Mouse (Mus musculus) urinary bladder, adult 2 months (tissue): Measurements from ENCODE around the gene Tmem63b. TPM values are rescaled to one million over a fixed set of nuclear protein-coding genes. Genes with fewer than 3 reads are reported as not detected.

Experiments used
- DNase-seq: peaks from one replicate; pipeline ENCODE4 v3.0.0; 2022; ENCODE audit warnings: low spot score
- polyA plus RNA-seq: library from polyadenylated mRNA; depleted of rRNA; stranded (reverse); fragments of >200 nt; gene quantifications from 2 replicates; pipeline ENCODE4 v1.2.3, GENCODE M21; 2012; rRNA removed

Tmem63b gene
- polyA plus RNA-seq: 73.6 and 76.5 TPM in 2 replicates

DNA sequence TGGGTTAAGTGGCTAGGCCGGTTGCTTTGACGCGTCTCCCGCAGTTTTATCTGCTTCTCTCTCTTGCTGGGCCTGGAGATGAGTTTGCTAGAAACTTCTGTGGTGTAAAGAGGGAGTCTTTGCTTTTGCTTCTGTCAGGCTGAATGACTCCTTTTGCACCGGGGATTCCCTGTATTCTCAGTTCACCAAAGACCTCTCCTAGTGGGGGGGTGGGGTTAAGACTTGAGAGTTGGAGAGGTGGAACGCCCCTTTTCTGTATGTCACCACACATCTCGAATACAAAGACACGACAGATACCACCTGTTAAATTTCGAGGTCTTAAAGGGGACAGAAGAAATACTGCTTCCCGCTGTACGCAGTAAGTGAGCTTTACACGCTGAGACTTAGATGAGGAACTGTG is at the start of gene Tmem63b:
Tmem63b (minus strand) TSS at position 190 of the 400 bp plus-strand sequence.
- no peak for DNase-seq

DNA sequence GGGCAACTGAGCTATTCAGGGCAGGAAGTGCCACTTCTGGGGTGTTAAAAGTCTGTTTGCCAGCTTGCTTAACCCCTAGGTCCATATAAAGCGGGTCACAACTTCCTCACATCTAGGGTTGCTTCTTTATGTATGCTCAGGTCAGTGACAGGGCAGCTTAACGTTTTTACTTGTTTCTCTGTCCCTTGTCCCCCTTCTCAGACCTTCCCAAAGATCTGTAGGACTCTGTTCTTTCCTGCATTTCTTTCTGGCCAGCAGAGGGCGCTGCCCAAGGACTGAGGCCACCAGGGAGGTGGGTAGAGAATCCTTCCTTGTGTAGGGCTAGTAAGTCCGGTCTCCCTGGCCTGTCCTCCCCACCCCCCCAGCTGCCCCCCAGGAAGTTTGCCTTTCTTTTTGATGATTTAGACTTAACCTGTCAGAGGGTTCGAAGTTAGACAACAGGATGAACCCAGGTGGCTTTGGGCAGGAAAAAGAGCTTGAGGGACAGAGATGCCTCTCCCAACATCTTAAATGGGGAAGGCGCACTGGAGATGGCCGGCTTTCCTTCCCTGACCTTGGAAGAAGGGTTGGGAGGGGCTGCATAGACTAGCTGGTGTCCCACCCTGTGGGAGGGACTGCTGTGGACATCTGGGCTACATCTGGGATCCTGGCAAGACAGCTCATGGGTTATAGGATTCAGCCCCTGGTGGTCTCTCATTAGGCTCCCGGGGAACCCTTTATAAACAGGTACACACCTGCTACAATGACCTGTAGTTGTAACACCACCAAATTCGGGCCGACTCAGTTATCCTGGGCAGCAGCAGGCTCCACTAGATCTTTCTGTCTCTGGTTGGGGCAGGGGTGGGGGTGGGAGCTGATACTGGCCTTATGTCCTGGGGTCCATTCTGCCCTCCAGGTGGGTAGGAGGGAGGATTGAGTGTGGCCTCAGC is 48.9 kb upstream of the Tmem63b start:
- DNase-seq: peak; percentile 66

DNA sequence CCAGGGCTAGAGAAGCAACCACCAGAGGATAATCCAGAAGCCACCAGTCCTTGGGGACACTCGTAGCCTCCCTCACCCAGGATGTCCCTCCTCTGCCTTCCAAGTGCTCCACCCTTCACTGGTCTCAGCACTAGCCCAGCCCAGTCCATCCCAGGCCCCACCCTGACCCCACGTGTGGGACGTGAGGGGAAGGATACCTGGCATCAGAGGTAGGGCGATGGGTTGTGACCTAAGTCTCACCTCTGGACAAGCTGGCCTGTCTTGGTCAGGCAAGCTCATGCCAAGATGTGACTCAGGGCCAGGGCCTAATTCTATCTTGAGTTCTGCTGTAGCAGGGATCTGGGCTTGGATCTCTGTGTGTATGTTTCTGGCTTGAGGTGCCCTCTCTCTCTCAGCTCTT is 48.2 kb upstream of the Tmem63b start:
- DNase-seq: no peak

DNA sequence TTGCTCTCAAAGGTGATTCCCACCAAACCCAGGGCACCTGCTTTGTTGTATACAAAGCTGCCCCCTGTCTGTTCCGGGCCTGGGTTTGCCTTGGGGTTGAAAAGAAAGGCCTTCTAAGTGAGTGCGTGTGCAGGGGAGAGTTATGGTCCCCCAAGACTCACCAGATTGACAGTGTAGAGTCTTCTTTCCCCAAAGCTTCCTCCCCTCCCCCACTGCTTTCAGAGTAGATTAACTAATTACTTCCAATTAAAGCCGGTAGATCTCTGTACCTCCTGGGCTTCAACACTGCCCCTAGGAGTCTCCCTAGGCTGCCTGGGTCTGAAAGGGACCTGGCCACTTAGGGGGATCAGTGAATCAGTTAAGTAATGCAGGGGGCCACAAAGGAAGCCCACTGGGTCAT is 47.6 kb upstream of the Tmem63b start:
- no peak for DNase-seq

DNA sequence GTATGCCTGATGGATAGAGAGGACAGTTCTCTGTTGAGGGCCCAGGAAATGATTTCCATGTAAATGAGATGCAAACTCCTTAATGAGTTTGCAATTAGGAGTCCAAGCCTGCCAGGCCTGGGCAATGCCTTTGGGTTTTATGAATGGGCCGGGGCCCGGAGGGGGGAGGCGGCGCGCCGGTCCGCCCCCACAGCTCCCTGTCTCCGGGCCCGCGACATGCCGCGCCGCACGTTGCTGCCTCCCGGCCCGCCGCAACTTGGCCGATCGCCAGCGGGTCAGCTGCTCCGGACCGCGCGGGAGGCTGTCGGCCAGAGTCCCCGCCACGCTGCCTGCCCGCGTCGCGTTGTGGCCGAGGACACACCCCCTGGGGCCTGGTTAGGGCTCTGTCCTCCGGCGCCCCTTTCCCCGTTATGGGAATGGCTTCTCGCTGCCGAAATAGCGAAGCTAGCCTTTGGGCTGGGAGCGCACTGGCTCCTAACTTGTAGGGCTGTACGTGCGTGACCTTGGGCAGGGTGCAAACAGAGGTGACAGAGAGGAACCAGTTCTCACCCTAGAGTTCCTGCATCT is 47.1 kb upstream of the Tmem63b start, which contains the start of gene 1600014C23Rik:
1600014C23Rik (minus strand) TSS at position 110 of the 567 bp plus-strand sequence.
- no peak for DNase-seq

DNA sequence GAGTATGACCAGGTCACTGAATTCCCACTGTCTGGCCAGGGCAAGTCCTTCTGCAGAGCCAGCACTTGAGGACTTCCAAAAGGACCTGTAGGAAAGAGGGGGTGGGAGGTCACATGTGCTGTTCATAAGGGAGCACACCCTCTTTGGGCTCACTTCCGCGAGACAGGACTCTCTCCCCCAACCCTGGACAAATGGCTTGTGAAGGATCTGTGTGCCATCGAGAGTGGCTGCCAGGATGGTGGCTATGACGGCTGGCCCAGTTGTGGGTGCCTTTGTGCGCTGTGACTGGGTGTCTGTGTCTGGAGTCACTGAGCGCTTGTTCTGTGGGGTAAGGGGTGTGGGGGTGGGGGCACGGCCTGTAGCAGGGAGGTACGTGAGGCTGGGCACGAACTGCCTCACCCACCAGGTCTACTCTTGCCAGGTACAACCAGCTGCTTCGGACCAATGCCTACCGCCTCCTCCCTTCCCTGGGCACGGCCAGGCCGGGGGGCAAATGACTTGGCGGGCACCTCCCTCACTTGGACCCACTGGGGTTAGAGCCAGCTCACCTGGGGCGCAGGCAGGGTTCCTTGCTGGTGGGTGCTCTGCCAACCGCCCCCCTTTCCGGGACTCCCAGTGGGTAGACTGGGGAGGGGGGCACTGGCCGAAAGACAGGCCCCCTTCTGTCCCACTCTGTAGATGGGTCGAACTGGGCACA is 46.5 kb upstream of the Tmem63b start:
- no peak for DNase-seq

DNA sequence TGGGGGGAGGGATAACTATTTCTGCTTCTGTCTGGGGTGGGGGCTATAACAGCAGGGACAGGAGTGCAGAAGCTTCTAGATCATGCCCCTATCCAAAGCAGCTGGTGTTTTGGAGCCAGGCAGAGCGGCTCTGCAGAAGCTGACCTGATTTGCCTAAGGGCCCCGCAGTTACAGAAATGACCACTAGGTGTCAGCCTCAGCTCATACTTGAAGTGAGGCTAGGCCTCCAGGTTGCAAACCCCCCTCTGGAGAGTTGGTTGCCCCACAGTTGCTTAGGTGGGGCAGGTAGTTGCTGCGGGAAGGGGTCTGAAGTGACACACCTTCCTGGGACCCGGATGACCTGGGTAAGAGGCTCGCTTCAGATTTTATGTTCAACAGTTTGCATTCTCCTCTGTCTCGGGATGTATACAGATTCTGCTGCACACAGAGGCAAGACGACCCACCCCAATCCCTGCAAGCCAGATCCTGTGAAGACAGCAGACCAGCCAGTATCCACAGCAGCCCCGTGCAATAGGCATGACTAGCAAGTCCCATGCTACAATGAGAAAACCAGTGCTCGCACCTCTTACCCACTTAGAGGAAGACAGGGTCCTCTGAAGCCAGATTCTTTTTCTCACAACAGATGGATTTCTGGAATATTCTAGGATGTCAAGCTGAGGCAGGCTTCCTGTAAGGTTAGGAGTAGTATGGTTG is 44.6 kb upstream of the Tmem63b start:
- DNase-seq: peak; percentile 74

DNA sequence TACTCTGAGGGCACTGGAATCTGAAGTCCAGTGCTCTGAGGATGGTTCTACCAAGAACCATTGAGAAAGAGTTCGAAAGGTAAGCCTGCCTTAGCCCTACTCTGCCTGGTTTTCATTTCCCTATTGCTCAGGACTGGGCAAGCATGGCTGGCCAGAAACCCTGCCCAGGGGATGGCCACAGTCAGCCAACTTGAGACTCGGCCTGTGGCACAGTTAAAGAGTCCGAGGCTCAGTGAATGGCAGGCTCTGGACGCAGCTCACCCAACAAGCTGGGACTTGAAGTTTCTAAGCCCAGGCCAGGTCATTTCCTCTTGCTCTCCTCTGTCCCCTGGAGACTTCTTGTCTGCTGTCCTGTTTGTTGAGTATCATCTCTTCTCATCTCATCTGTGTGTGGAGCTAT is 44.0 kb upstream of the Tmem63b start:
- no peak for DNase-seq

DNA sequence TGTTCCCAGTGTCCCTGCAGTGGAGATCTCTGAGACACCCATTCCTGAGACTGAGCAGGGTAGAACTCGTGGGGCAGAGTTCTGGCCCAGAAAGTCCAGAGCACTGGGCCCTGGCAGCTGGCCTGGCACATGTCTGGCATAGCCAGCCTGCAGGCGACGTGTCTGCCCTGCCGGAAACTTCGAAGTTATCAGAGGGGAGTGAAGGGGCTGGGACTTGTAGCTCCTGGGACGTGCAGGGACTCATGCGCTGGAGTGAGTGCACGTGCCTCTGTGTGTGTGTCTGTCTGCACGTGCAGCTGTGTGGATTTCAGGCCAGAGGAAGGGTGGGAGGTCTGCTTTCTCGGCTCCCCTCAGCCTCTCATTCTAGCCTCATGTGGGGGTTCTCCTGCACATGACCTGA is 42.7 kb upstream of the Tmem63b start:
- no peak for DNase-seq

DNA sequence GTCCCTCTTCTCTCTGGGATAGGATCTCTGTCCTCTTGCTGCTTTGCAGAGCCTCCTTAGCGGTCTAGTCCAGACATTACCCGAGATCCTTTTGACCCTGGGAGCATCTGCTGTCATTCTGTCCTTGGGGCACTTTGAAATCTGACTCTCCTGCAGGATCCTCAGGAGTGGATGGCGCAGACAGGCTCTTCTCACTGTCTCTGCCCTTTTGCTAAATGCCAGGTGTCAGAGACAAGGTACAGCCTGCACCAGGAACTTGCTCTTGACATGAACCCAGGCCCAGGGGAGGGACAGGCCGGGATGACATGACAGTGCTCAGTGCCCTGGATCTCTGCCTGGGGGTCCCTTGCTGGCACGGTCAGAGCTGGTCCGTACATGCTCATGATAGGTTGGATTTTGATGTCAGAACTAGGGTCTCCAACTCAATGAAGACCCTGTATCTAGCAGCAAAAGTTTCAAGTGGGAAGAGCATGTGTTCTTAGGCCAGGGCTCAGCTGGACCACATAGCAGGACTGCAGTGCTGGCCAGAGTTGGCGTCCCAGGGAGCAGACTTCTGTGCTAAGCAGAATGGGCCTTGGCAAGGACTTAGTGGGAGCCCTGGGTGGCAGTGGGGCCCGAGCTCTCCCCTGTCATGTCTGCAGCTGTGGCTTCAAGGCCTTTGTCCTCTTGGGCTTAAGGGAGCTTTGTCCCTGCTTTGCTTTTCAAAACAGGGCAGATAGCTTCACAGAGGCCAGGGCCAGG is 41.4 kb upstream of the Tmem63b start:
- no peak for DNase-seq

DNA sequence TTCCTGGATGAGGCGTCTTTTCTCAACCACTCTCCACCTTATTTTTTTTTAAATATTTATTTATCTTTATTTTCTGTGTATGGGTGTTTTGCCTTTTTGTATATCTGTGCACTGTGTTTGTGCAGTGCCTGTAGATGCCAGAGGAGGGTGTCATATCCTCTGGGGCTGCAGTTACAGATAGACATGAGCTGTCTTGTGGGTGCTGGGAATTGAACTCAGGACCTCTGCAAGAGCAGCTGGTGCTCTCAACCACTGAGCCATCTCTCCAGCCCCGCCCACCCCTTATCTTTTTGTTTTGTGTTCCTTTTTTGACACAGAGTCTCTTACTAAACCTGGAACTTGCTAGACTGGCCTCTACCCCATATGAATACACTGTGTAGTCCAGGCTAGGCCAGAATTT is 40.8 kb upstream of the Tmem63b start:
- no peak for DNase-seq

DNA sequence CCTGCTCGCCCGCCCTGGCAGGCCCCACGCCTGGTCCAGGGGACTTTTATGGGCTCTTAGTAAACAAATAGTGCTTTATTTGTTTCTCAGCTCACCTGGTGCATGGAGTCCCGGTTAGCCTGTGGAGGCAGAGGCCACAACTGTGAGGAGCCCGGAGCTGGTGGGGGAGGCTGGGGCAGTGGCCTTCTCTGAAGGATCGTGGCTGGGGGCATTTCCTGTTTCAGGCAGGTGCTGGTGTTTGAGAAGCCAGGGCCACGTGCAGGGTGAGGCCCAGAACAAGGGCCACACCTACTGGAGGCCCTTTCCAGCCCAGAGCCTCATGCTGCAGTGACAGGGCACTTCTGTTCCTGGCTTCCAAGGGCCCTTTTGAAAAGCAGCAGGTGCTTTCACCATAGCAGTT is 39.5 kb upstream of the Tmem63b start:
- DNase-seq: no peak

DNA sequence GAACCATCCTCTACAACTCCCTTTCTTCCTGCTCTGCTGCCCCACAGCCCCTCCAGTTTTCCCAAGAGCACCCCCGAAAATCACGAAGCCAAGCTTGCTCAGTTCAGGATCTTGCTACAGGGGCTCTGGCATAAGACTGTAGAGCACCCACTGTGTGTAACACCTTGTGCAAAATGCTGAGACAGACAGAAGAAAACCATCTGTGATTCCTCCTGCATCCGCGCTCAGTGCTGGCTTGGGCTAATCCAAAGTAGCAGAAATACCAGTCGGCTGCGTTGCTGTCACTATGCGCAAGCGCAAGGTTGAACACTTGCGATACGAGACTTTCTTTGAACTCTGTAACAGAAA is 37.8 kb upstream of the Tmem63b start:
- DNase-seq: no peak

DNA sequence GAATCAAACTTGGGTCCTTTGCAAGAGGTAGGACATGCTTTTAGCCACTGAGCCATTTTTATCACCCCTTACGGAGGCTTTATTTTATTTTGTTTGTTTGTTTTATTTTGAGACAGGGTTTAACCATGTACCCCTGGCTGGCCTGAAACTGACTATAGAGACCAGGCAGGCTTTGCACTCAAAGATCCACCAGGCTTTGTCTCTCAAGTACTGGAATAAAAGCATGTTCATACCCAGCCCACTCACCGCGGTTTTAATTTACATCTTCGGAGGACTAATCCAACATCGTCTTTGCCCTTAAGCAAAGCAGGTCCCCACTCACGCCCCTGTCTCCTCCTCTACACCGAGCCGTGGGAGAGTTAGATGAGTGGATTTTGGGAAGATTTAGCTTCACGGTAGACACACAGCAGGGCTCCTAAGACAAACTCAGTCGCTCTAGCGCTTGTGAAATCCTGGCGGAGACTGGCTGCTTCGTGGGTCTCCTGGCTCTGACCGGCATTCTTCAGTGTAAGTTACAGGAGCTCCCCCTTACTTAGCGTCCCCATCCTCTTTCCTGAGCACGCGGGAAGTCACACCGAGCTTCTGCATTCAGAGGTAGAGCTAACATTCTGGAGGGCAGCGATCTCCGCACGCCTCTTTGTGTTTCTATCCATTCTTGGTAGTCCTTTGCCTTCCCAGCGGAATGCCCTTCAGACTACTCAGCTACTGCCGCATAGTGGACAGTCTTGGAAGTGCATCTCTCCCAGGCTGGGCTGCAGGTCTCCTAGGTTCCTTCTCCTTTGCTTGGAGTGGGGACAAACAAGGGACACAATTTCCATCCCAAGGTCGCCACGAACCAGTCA is 37.2 kb upstream of the Tmem63b start:
- peak; percentile 68 for DNase-seq

DNA sequence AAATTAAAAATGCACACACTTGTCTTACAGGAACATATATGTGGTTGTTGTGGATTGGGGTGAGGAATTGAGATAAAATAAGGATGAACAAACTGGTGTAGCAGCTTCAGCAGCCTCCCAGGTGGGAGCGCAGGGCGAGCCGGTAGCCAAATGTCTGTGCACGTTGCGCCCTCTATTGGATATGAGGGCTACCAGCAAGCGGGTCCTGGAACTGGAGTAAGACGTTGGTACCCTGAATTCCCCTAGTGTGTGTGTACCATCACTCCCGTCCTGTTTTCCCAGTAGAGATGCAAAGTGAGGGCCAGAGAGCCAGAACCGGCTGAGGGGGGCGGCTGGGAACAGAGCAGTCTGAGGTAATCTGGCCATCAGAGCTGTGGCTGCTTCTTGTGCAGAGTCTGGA is 31.6 kb upstream of the Tmem63b start:
- no peak for DNase-seq

DNA sequence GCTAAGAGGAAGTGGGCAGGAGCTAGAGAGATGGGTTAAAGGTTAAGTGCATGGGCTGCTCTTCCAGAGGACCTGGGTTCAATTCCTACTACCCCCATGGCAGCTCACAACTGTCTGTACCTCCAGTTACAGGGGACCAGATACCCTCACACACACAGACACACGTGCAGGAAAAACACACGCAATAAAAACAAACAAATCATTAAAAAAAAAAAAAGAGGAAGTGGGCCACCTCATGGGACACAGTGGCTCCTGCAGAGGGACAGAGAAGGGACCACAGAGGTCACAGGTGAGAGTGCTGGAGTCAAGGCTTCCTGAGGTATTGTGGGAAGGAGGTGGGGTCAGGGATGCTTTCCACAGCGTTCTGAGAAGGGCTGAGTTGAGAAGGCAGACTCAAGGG is 24.8 kb upstream of the Tmem63b start:
- no peak for DNase-seq

DNA sequence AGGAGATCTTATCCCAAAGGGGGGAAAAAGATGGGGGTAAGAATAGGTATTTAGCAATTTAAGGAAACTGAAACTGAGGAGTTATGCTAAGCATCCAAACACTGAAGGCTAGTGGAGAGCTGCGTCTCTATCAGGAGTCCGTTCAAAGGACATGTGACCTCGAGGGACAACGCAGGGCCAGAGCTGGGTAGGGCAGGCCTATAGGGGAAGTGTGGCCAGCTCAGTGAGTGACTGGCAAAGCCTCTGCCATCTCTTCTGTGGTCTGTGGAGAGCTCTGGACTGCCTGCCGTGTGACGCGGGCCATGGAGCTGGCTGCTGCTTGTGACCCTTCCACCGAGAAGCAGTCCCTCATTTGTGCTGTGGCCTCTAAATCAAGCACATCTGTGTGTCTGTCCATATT is 23.7 kb upstream of the Tmem63b start:
- no peak for DNase-seq

DNA sequence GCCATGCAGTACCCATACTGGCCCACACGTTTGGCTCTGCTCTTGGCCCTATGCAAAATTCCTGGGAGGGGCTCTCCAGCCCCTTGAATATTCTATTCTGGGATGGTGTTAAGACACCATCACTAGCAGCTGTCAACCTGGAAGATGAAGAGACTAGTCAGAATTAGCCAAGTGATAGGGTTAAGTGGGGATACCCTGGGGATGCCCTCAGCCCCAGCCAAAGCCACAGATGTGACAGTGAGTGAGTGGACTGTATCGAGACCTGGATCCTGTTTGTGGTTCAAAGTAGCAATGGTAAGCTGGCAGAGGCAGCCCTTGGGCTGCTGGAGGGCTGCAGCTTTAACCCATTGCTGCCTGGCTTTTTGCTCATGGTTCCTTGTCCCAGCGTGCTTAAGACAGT is 23.1 kb upstream of the Tmem63b start:
- no peak for DNase-seq

DNA sequence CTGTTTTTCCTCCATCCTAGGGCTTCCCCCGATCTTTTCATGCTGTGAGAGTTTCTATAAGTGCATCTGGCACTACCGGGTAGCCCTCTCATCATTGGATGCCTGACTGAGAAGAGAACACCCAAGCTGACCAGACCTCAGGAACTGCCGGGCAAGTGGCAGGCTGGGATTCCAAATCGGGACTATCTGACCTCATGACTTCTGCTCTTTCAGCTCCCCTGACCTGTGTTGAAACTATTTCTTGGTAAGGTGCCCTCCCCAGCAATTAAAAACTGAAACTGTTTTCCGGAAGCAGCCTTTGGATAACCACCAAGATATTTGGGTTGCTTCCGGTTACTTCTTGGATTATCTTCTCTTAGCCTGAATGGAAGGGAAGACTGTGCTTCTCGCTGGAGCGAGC is 21.5 kb upstream of the Tmem63b start:
- no peak for DNase-seq

DNA sequence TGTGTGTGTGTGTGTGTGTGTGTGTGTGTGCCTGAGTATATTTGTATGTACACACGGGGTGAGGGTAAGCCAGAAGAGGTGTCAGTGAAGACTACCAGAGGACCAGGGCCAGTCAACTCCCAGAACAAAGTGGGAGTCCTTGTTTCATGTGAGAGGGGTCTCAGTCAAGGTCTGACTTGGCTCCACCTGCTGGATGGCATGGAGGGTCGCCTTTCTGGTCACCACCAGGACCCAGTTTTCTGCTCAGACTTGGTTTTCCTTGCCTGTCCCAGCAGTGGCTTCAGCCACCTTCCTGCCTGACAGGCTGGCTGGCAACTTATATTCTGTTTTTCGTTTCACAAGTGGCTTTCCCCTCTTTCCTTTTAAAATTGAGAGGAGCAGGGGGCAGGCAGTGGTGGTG is 20.7 kb upstream of the Tmem63b start:
- no peak for DNase-seq

DNA sequence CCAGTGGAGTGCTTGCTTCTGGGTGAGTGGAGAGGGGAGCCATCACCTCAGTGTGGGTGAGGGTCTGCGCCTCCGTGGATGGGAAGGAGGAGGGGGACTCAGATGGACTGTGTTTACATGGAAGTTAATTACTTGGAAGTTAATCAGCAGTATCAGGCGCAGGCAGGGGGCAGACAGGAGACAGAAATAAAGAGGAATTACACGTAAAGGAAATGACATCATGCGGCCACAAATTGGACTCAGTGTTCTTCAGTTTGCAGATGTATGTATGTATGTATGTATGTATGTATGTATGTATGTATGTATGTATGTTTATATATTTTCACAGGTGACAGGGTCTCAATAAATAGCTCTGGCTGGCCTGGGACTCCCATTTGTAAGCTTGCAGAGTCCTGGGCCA is 20.1 kb upstream of the Tmem63b start:
- no peak for DNase-seq
